Mouse (Mus musculus) lung, postnatal 36 days (tissue): ENCODE results near the gene Gm16503.
"Not testable (repeated sequence)": the region's sequence is repeated elsewhere in the genome, so short reads cannot be mapped to it uniquely, and the experiment has no call there.

Experiments
- DNase-seq: peaks from one replicate; pipeline ENCODE4 v3.0.0; 2022; ENCODE audit warnings: mixed read lengths

The Gm16503 gene

DNA sequence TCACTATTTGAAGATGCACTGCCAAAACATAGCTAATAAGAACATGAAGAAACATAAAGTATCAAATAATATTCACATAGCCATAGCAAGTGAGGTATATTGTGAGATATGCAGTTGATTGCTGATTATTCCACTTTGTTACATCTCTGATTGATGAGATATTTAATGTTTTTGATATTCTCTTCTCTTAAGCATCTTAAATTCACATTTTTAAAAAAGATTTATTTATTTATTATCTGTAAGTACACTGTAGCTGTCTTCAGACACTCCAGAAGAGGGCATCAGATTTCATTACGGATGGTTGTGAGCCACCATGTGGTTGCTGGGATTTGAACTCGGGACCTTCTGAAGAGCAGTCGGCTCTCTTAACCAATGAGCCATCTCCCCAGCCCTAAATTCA, at the start of gene Gm16503:
Gm16503 (plus strand) TSS at position 301 of the 400 bp plus-strand sequence.
- DNase-seq = not testable (repeated sequence)

DNA sequence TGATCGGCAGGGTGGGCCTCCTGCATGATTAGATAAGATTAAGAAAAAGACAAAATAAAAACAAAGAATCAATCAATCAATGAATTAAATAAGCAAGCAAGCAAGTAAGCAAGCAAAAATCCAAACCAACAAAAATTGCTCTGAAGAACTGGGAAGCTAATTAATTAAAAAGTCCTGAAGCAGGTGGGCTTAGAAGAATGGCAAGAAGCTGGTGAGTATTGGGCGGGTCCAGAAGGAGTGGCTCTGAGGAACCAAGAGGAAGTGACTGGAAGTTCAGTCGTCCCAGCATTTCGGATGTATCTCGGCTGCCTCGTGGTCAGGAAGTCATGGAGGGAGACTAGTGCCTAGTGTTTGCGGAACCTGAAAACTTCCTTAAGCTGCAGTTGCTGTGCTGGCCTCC, 47.9 kb upstream of the Gm16503 start, which contains the start of gene Zfp982:
Zfp982 (plus strand) TSS at position 301 of the 400 bp plus-strand sequence.
- DNase-seq = not testable (repeated sequence)

DNA sequence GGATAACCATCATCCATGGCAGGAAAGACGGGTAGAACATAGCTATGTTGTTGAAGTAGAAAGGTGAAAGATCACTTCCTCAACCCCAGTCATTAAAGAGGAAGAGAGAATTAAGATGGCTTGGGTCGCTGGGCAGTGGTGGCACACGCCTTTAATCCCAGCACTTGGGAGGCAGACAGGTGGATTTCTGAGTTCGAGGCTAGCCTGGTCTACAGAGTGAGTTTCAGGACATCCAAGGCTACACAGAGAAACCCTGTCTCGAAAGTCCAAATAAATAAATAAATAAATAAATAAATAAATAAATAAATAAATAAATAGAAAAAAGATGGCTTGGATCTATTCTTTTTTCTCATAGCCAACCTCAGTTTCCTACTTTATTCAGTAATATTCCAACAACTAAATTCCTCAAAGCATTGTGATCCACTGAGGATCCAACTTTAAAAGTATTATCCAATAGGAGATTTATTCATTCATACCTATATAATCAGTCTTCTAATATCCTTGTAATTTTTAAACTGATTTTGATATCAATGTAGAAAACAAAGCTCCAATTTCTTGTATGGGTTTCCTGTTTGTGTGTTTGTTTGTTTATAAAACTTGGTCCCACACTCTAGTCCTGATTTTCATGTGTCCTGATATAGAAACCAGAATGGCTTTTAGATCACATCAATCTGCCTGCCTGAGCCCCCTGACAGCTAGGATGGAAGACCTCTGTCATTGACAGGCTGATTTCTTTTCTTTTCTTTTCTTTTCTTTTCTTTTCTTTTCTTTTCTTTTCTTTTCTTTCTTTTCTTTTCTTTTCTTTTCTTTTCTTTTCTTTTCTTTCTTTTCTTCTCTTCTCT, 41.0 kb upstream of the Gm16503 start:
- DNase-seq = not testable (repeated sequence)

DNA sequence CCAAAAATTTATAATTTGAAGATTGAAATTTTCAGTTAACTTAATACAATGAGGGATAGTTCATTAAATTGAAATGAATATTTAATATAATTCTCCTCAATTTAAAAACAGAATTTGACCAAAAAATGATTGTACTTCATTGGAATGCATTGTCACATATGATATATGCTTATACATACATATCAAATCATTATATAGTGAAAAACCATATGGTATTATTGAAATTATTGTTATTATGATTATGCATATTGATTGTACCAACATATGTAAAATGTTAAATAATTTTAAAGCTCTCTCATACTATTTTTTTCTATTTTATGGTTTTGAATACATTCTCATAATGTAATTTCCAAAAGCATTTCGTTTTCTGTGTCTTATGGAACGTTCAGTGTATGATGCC, 30.8 kb upstream of the Gm16503 start:
- no peak for DNase-seq

DNA sequence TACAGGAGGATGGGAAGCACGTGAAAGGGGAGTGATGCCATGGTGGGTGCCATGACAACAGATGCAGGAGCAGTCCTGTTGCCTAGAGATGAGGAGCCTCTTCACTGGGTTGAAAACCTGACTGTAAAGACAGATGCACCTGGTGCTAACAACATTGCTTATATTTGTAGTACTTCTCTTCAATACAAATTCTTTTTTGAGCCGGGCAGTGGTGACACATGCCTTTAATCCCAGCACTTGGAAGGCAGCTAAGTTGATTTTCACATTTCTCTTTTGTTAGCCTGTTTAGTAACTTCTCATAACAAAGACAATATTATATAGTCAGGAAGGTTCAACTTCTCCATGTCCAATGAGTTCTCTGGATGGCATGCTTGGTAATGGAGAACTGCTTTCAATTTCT, 21.0 kb upstream of the Gm16503 start:
- DNase-seq = no peak

DNA sequence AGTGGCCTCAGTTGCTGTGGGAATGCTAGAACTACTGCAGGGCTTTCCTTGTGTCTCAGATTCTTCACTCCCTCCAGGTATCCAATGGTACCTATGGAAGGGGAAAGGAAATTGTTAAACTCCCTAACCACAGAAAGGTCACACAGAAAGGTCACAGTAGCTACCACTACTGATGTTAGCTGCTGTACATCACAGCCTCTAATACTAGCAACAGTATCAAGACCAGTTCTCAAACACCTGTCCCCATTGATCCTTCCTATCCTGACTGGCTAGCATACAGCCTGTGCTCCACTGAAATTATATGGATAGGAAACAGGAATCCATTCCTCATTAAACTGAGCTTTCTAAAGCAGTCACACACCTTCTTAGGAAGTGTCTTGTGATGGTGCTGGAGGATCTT, 19.9 kb upstream of the Gm16503 start:
- no peak for DNase-seq

DNA sequence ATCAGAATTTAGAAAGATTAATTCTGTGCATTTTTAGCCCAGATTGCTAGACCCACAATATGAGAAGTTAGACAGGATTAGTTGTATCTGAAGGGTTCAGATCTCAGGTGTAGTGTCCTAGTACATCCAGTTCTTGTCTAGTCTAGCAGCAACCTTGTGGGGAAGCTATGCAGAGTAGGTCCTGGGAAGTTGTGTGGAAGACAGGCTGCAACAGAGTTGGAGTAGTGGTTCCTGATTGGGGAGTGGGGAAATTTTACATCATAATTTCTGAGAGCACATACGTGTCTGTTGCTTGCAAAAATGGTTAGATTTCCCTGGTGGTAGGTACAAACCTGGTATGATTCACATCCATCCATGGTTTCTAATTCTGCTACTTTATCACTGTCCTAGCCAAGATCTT, 14.9 kb upstream of the Gm16503 start:
- DNase-seq = no peak

DNA sequence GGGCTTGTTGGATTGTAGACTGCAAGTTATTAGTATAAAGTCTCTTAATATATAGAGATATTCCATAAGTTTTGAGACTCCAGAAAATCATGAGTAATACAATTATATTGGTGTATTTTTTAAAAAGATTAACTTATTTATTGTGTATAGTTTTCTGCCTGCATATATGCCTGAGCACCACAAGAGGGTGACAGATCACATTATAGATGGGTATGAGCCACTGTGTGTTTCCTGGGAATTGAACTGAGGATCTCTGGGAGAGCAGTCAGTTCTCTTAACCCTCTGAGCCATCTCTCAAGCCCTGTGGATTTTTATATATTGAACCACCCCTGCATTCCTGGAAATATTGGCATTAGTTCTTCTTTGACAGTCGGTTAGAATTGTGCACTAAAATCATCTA, 9.7 kb upstream of the Gm16503 start:
- DNase-seq = no peak

DNA sequence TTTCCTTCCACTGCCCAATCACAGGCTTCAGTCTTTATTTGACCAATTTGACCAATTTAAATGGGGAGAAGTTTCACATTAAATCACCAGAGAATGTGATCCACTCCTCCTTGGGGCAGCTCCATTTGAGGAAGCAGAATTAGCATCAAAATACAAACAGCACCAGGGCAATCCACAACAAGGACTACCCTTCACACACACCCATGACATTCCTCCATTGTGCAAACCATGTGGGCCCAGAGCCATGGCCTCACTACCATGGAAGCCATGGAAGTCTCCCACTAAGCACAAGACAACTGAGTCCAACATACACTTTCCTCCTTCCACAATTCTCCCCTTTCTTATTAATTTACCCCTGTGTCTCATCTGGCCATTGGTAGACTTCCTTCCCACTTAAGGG, 4.1 kb upstream of the Gm16503 start:
- not testable (repeated sequence) for DNase-seq

DNA sequence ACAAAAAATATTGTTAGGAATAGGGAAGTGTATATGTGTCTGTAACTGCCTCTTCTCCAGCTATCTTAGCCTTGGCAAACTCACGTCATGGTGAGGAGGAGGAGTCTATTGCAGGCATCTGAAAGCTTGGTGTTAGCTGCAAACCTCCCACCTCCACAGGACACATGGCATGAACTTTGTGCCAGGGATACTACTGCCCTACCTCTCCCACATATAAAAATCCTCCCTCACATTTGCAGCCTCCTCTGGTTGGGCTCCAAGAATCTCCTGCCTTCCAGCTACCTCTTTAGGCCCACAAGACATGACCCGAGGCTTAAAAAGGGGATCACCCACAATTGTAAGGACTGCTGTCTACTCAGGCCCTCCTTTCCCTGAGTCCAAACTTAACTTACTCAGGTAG, 2.3 kb upstream of the Gm16503 start:
- no peak for DNase-seq

DNA sequence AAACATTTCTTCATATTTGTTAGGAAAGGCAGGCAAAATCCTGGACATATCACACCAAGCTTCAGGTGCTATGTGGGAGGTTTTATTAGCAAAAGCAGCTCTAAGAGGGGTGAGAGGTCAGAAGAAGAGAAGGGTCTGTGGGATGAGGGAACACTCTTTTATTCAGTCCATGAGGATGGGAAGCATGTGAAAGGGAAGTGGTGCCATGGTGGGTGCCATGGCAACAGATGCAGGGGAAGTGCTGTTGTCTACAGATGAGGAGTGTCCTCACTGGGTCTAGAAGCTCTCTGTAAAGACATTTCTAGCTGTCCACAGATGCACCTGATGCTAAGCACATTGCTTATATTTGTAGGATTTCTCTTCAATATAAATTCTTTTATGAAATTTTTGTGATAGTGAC, 1.1 kb downstream of the Gm16503 start:
- DNase-seq = no peak

DNA sequence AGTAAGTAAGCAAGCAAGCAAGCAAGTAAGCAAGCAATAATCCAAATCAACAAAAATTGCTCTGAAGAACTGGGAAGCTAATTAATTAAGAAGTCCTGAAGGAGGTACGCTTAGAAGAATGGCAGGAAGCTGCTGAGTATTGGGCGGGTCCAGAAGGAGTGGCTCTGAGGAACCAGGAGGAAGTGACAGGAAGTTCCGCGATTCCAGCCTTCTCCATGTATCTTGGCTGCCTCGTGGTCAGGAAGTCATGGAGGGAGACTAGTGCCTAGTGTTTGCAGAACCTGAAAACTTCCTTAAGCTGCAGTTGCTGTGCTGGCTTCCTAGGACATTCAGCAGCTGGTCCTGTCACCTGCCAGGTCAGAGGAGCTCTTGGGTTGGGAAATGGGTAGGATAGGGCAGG, 13.1 kb downstream of the Gm16503 start, which contains the start of gene Zfp985:
Zfp985 (plus strand) TSS at position 207 of the 400 bp plus-strand sequence.
- not testable (repeated sequence) for DNase-seq

DNA sequence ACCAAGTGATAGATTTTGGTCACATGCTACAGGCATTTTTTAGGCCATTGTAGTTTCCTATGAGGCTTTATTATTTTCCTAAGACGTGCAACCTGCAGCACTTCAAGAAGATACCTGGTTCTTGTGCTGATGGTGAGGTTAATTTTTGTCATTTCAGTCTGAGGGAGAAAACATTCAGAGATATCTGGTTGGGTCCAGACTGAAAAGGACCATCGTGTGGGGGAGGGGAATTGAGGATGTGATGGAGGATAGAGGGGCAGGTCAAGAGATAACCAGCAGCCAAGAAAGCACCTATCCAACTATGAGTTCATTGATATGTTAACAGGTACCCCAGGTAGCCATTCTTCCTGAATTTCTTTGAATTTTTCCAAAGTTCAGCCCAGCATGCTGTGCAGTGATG, 14.3 kb downstream of the Gm16503 start:
- DNase-seq = not testable (repeated sequence)

DNA sequence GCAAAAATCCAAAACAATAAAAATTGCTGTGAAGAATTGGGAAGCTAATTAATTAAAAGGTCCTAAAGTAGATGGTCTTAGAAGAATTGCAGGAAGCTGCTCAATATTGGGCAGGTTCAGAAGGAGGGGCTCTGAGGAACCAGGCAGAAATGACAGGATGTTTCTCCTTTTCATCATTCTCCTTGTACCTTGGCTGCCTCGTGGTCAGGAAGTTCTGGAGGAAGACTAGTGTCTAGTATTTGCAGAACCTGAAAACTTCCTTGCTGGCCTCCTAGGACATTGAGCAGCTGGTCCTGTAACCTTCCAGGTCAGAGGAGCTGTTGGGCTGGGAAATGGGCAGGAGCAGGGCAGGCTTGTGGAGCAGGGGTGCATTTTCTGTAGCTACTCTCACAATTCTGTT, 16.9 kb downstream of the Gm16503 start:
- not testable (repeated sequence) for DNase-seq

DNA sequence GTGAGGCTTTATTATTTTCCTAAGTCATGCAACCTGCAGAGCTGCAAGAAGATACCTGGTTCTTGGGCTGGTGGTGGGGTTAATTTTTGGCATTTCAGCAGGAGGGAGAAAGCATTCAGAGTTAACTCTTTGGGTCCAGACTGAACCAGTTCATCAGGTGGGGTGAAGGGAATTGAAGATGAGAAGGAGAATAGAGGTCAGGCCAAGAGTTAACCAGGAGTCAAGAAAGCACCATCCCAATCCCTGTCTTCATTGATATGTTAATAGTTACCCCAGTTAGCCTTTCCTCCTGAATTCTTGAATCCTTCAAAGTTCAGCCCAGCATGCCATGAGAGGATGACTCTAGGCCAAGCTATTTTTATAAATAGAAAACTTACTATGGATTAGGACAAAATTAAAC, 18.0 kb downstream of the Gm16503 start:
- not testable (repeated sequence) for DNase-seq

DNA sequence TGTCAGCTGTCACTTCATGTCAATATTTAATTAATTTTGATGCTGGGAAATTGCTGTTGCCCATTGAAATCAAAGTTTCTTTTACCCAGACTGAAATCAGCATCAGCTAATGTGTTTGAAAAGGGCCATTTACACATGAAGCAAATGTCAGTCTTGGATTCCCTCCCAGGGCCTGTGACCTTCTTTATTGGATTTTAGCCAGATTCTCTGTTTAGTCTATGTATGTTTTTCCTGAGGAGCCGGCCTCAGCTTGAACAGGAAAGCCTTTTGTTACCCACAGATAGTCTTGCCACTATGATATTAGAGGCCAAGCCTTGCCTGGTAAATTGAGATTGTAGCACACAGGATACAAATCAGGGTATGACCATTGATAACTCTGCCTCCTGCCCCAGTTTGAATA, 19.1 kb downstream of the Gm16503 start:
- DNase-seq = peak; percentile 32

DNA sequence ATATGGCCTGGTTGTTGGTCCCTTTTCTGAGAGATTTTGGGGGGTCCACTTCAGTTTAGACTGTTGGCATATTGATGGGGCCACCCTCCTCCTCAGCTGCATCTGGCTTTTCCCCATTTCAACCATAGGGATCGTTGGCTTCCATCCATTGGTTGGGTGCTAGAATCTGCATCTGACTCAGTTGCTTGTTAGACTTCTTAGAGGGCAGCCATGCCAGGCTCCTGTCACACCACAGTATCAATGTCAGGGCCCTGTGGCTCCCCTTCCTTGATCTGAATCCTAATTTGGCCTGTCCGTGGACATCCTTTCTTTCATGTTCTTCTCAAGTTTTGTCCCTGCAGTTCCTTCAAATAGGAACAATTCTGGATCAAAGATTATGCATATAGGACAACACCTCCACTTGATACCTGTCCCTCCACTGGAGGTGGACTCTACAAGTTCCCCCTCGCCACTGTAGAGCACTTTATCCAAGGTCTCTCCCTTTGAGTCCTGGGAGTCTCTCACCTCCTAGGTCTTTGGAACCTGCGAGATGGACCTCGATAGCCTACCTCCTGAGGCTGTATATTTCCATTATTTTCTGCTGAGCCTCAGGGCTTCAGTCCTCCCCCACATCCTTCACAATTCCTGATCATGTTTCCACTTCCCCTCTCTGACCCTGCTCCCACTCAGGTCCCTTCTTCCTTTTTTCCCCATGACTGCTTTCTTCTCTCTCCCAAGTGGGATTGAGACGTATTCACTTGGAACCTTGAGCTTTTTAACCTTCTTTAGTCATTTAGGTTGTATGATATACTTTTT, 25.6 kb downstream of the Gm16503 start:
- DNase-seq = no peak

DNA sequence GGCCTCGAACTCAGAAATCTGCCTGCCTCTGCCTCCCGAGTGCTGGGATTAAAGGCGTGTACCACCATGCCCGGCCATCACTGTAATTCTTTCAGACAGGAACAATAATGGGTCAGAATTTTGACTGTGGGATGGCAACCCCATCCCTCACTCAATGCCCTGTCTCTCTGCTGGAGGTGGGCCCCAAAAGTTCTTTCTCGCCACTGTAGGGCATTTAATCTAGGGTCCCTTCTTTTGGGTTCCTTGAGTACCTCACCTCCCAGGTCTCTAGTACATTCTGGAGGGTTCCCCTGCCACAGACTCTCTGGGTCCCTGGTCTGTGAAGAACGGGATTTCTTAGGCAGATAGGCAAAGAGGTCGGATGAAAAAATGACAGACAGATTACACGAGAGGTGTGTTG, 31.1 kb downstream of the Gm16503 start:
- not testable (repeated sequence) for DNase-seq

DNA sequence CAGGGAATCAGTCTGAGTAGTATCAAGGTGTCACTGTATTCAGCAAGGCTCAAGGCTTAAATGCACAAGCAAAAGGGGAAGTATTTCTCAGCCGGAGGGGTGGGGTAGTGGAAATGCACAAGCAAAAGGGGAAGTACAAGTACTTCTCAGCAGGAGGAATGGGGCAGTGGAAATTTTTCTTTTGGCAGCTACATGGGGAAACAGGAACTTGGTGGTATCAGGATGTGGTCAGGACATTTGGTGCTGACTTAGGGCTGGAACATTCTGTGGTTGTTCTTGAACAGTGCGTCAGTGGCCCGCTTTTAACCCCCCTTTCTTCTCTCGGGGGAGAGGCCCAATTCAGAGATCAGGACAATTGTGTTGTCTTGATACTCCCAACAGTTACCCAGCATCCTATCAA, 39.4 kb downstream of the Gm16503 start:
- DNase-seq = not testable (repeated sequence)

DNA sequence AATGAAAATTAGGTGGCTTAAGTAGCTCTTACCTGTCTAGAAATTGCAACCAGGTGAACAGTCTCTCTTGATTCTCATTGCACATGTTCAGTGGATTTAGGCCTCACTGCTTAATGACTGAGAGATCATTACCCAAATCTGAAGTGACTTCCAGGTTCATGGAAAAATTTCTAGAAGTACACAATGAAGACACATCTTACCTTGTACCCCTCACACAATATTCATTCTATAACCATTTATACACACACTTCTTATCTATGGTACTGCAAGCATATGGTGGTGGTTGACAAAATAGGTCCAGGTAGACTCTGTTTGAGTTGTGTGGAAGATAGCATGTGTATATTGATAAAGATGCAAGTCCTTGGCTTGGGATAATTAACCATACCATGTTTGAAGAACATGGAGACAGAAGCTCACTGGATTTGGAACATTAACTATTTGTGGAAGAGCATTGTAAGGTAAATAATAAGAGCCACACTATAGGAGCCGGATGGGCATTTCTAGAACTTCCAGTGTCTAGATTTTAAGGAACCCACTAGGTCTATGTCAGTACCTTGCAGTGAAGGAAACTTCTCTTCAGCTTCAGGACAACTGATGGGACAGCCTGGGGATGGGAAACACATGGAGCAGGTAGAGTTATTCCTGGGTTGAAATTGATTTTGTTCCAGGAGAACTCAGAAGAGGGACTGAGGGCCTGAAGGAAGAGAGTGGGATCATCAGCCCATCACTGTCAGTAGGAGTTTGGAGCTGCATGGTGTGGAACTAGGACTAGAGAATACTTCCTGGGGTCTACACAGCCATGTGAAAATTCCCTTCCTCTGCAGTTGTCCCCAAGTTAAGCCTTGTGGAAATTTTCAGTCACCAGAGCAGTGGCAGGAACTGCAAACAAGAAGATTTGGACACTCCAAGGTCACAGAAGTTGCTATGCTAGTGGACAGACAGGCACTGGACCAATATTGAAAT, 46.8 kb downstream of the Gm16503 start:
- DNase-seq = no peak
